Mouse (Mus musculus) MEL (cell line): ENCODE measurements at regions not wholly inside any gene's neighbourhood (a gene's known extent, or its start where the extent isn't known, plus 50 kb on each side); places are given as distances from the start of the nearest gene placed in this dataset.

Source experiments
- CTCF ChIP-seq, 3 experiments: IDR thresholded peaks in 2 of 3; conservative IDR thresholded peaks in 1 of 3; 2 replicates each; pipeline ENCODE4 v1.5.1; 2011 to 2012; ENCODE audit warnings: low read length in 3 of 3, low read depth in 2 of 3, mild to moderate bottlenecking in 2 of 3, improper control_type of control experiment in 1 of 3, inconsistent platforms in 1 of 3, mixed read lengths in 1 of 3, moderate library complexity in 1 of 3; ENCODE audit not compliant: control insufficient read depth in 1 of 3, insufficient read depth in 1 of 3, poor library complexity in 1 of 3, severe bottlenecking in 1 of 3
- E2F4 ChIP-seq: IDR thresholded peaks from 2 replicates; pipeline ENCODE4 v1.6.1; 2011; ENCODE audit warnings: low read depth, low read length, improper control_type of control experiment, borderline replicate concordance
- HCFC1 ChIP-seq: IDR thresholded peaks from 2 replicates; pipeline ENCODE4 v1.6.1; 2012; ENCODE audit warnings: low read depth, mild to moderate bottlenecking, inconsistent platforms, low read length, improper control_type of control experiment, moderate library complexity
- POLR2A ChIP-seq, 2 experiments: IDR thresholded peaks; 2 replicates each; pipeline ENCODE4 v1.6.1; 2011 to 2012; ENCODE audit warnings: low read length in 2 of 2, mild to moderate bottlenecking in 2 of 2, control low read depth in 1 of 2, improper control_type of control experiment in 1 of 2, low read depth in 1 of 2, moderate library complexity in 1 of 2; ENCODE audit not compliant: control insufficient read depth in 1 of 2, insufficient read depth in 1 of 2, poor library complexity in 1 of 2
- TBP ChIP-seq: IDR thresholded peaks from 2 replicates; pipeline ENCODE4 v1.8.0; 2011; ENCODE audit warnings: low read depth, low read length, improper control_type of control experiment
- USF1 ChIP-seq: IDR thresholded peaks from 2 replicates; pipeline ENCODE4 v1.6.1; 2014; ENCODE audit warnings: low read depth, mild to moderate bottlenecking, inconsistent platforms, low read length, improper control_type of control experiment, moderate library complexity
- ZMIZ1 ChIP-seq: IDR thresholded peaks from 2 replicates; pipeline ENCODE4 v1.6.1; 2012; ENCODE audit warnings: low read depth, mild to moderate bottlenecking, inconsistent platforms, low read length, improper control_type of control experiment, moderate library complexity
- ZNF384 ChIP-seq: IDR thresholded peaks from 2 replicates; pipeline ENCODE4 v1.6.1; 2012; ENCODE audit warnings: low read depth, mild to moderate bottlenecking, inconsistent platforms, low read length, improper control_type of control experiment

GRCm38 (mm10) chr3:43784170-43784569 is 1594.0 kb upstream of the Pcdh10 start:
- TF ChIP-seq ZMIZ1 = no peak
- TF ChIP-seq CTCF (IDR thresholded peaks at IDR 0.05 in 2 of 3, conservative IDR thresholded peaks at IDR 0.05 in 1 of 3; ENCODE audit: control insufficient read depth in 1 of 3, insufficient read depth in 1 of 3, low read depth in 2 of 3, low read length in 3 of 3, poor library complexity in 1 of 3, severe bottlenecking in 1 of 3) = 0 out of 6 replicates have a peak, but pooled peaks of 1 of the 3 experiments have one; percentile 3
- no peak for TF ChIP-seq USF1
- no peak for TF ChIP-seq TBP
- no peak for TF ChIP-seq ZNF384
- TF ChIP-seq E2F4 = no peak
- no peak for TF ChIP-seq POLR2A (IDR thresholded peaks at IDR 0.05; ENCODE audit: control insufficient read depth in 1 of 2, insufficient read depth in 1 of 2, low read depth in 1 of 2, low read length in 2 of 2, poor library complexity in 1 of 2)
- no peak for TF ChIP-seq HCFC1
